Comparison of ENCODE assay signal across 1 mouse cellular context in genomic region chr15:12824197-12824952, GRCm38 (mm10).
TF ChIP-seq lines count a peak whose summit lies in the region.

Gene 6030458C11Rik (minus strand): TSS chr15:12824649.
Gene Drosha (plus strand): TSS chr15:12824815.

TF ChIP-seq in MEL, 35 proteins besides CTCF, POLR2A, EP300 and RAD21 (continued from another document):
- TF ChIP-seq ELF1 (IDR thresholded peaks at IDR 0.05; ENCODE audit: low read depth, low read length) (peak; percentile 90), CHD1 (IDR thresholded peaks at IDR 0.05; ENCODE audit: low read depth, low read length) (no peak), SMC3 (IDR thresholded peaks at IDR 0.05; ENCODE audit: low read depth, low read length) (no peak), MYC (IDR thresholded peaks at IDR 0.05; ENCODE audit: low read depth, low read length) (no peak; the same call in 1 of the 2 replicates), MEF2A (IDR thresholded peaks at IDR 0.05; ENCODE audit: extremely low read depth, insufficient replicate concordance, low read depth, low read length, poor library complexity, severe bottlenecking) (no peak), ZC3H11A (IDR thresholded peaks at IDR 0.05; ENCODE audit: low read depth, low read length) (no peak), SIN3A (IDR thresholded peaks at IDR 0.05; ENCODE audit: low read length) (peak; percentile 86; the same call in 1 of the 2 replicates), USF2 (IDR thresholded peaks at IDR 0.05; ENCODE audit: borderline replicate concordance in 1 of 2, insufficient read depth in 1 of 2, low read depth in 1 of 2, low read length in 2 of 2) (no peak), ZNF384 (IDR thresholded peaks at IDR 0.05; ENCODE audit: low read depth, low read length) (no peak), MAZ (IDR thresholded peaks at IDR 0.05; ENCODE audit: low read depth, low read length) (no peak; the same call in 1 of the 2 replicates), POLR2AphosphoS2 (IDR thresholded peaks at IDR 0.05; ENCODE audit: low read length) (peak; percentile 77; the same call in 1 of the 2 replicates)
TF ChIP-seq in MEL: peak in this region for 12.
